Mouse (Mus musculus) hindbrain, postnatal 0 days (tissue): Measurements from ENCODE around the gene Slc38a7. TPM values are rescaled to one million over a fixed set of nuclear protein-coding genes. Genes with fewer than 3 reads are reported as not detected.

Source experiments
- ATAC-seq: fragments of 200-750 bp; cut with Nextera tagmentation; 2 replicates; pipeline ENCODE4 v1.8.0; 2017; ENCODE audit warnings: mild to moderate bottlenecking, moderate TSS enrichment, moderate library complexity
- DNase-seq: peaks from one replicate; pipeline ENCODE4 v3.0.0-alpha.2; 2015; ENCODE audit warnings: low spot score
- H3K27ac ChIP-seq: fragments of 300-500 bp; sonication (generic); 2 replicates; pipeline ENCODE4 v1.5.1; 2014; ENCODE audit warnings: mild to moderate bottlenecking
- H3K27me3 ChIP-seq: fragments of 300-500 bp; sonication (generic); 2 replicates; pipeline ENCODE4 v1.6.1; 2014; ENCODE audit warnings: low read length, mixed read lengths; ENCODE audit not compliant: insufficient read depth
- H3K36me3 ChIP-seq: fragments of 300-500 bp; sonication (generic); 2 replicates; pipeline ENCODE4 v1.6.1; 2014; ENCODE audit warnings: low read length, mixed read lengths; ENCODE audit not compliant: insufficient read depth
- H3K4me1 ChIP-seq: fragments of 300-500 bp; sonication (generic); 2 replicates; pipeline ENCODE4 v1.6.1; 2014; ENCODE audit warnings: antibody characterized with exemption, low read length, mixed read lengths; ENCODE audit not compliant: insufficient read depth
- H3K4me2 ChIP-seq: fragments of 300-500 bp; sonication (generic); 2 replicates; pipeline ENCODE4 v1.6.1; 2014; ENCODE audit warnings: low read depth, mild to moderate bottlenecking, low read length, moderate library complexity, mixed read lengths
- H3K4me3 ChIP-seq: fragments of 300-500 bp; sonication (generic); 2 replicates; pipeline ENCODE4 v1.5.1; 2014; ENCODE audit warnings: low read length
- H3K9ac ChIP-seq: fragments of 300-500 bp; sonication (generic); replicated peaks from 2 replicates; pipeline ENCODE4 v1.6.1; 2014; ENCODE audit warnings: mild to moderate bottlenecking, low read length, moderate library complexity, mixed read lengths
- H3K9me3 ChIP-seq: fragments of 300-500 bp; sonication (generic); 2 replicates; pipeline ENCODE4 v1.6.1; 2016; ENCODE audit warnings: low read length, mixed read lengths
- CTCF ChIP-seq: IDR thresholded peaks from 2 replicates; pipeline ENCODE4 v1.5.1; 2016; ENCODE audit warnings: antibody characterized with exemption, control low read depth, low read depth
- WGBS: fragments of 180-500 bp; shearing (Covaris S2); extraction: QIAGEN DNeasy Blood & Tissue Kit; methylation state at CpG from one replicate; pipeline ENCODE4 v1.1.7; 2014; 5-methylcytosine and 5-hydroxymethylcytosine counted together
- polyA plus RNA-seq: library from polyadenylated mRNA; unstranded; fragments of >200 nt; fragmentation: Nextera tagmentation; extraction: Ambion mirVana; gene quantifications from 2 replicates; pipeline ENCODE4 v1.2.1, GENCODE M21; 2015
- total RNA-seq: library from RNA; depleted of rRNA; stranded (reverse); fragments of >200 nt; gene quantifications from 2 replicates; pipeline ENCODE4 v1.2.3, GENCODE M21; 2014

The Slc38a7 gene
- total and polyA plus RNA-seq, 2 experiments from 2014 or later, result 21.6 to 35.6 TPM

GRCm38 (mm10) chr8:95841436-95841835 lies 11.9 kb downstream of the Slc38a7 start:
- TF ChIP-seq CTCF, result no peak
- ATAC-seq, result no peak
- Histone ChIP-seq H3K36me3 (peaks cover 32% of the 10 kb centered on the region), H3K27ac (no peak overlapping the region), H3K4me3 (no peak overlapping the region), H3K4me2 (no peak overlapping the region), H3K27me3 (no peaks in the 10 kb centered on the region), H3K9me3 (no peaks in the 10 kb centered on the region), H3K4me1 (no peaks in the 10 kb centered on the region), H3K9ac (no peak overlapping the region)
- WGBS, result 88% methylated on average over 15 of the region's 15 CpGs
- no peak for DNase-seq

- WGBS, result 98% methylated on average over 4 of the region's 4 CpGs
- no peak overlapping the region for H3K4me3 ChIP-seq
- H3K9me3 ChIP-seq, result no peaks in the 10 kb centered on the region
- H3K4me1 ChIP-seq, result no peaks in the 10 kb centered on the region
- no peak for ATAC-seq
- no peak overlapping the region for H3K4me2 ChIP-seq
- H3K27ac ChIP-seq, result no peak overlapping the region
- DNase-seq, result no peak
- H3K36me3 ChIP-seq, result peaks cover 22% of the 10 kb centered on the region
- no peak overlapping the region for H3K9ac ChIP-seq
- TF ChIP-seq CTCF, result no peak
- no peaks in the 10 kb centered on the region for H3K27me3 ChIP-seq
These were observed 14.1 kb downstream of the Slc38a7 start for GRCm38 (mm10) chr8:95839289-95839688.

- peaks cover 16% of the 10 kb centered on the region; the same call in 1 of the 2 replicates for H3K36me3 ChIP-seq
- TF ChIP-seq CTCF, result no peak
- H3K4me2 ChIP-seq, result no peak overlapping the region
- no peaks in the 10 kb centered on the region for H3K27me3 ChIP-seq
- no peaks in the 10 kb centered on the region for H3K9me3 ChIP-seq
- H3K4me1 ChIP-seq, result peaks cover 4% of the 10 kb centered on the region; the same call in 1 of the 2 replicates
- whole genome bisulfite sequencing, result 90% methylated on average over 10 of the region's 10 CpGs
- ATAC-seq (no peak), DNase-seq (no peak)
- no peak overlapping the region for H3K9ac ChIP-seq
- H3K27ac ChIP-seq, result no peak overlapping the region
- H3K4me3 ChIP-seq, result no peak overlapping the region
These were observed 16.1 kb downstream of the Slc38a7 start for GRCm38 (mm10) chr8:95837266-95837665.

GRCm38 (mm10) chr8:95835891-95836290 lies 17.4 kb downstream of the Slc38a7 start:
- ATAC-seq (no peak), DNase-seq (no peak)
- no peak overlapping the region for H3K4me2 ChIP-seq
- no peak overlapping the region for H3K4me3 ChIP-seq
- peaks cover 6% of the 10 kb centered on the region; the same call in 1 of the 2 replicates for H3K36me3 ChIP-seq
- H3K4me1 ChIP-seq, result peaks cover 4% of the 10 kb centered on the region; the same call in 1 of the 2 replicates
- WGBS, result 70% methylated on average over 4 of the region's 4 CpGs
- no peak overlapping the region for H3K9ac ChIP-seq
- H3K27me3 ChIP-seq, result no peaks in the 10 kb centered on the region
- no peaks in the 10 kb centered on the region for H3K9me3 ChIP-seq
- no peak for TF ChIP-seq CTCF
- no peak overlapping the region for H3K27ac ChIP-seq

- ATAC-seq (peak; percentile 53), DNase-seq (no peak)
- Histone ChIP-seq H3K9me3 (no peaks in the 10 kb centered on the region), H3K27me3 (no peaks in the 10 kb centered on the region), H3K4me2 (peak overlapping the region; percentile 54), H3K4me3 (peak overlapping the region; percentile 26), H3K27ac (no peak overlapping the region), H3K36me3 (peaks cover 6% of the 10 kb centered on the region; the same call in 1 of the 2 replicates), H3K9ac (peak overlapping the region; percentile 24; the same call in 1 of the 2 replicates), H3K4me1 (peaks cover 4% of the 10 kb centered on the region; the same call in 1 of the 2 replicates)
- no peak for TF ChIP-seq CTCF
- 2% methylated on average over 16 of the region's 16 CpGs for WGBS
These were observed 19.8 kb downstream of the Slc38a7 start for GRCm38 (mm10) chr8:95833435-95833984.

- DNase-seq, result peak; percentile 89
- Histone ChIP-seq H3K36me3 (peaks cover 6% of the 10 kb centered on the region; the same call in 1 of the 2 replicates), H3K27me3 (no peaks in the 10 kb centered on the region), H3K4me1 (peaks cover 4% of the 10 kb centered on the region; the same call in 1 of the 2 replicates), H3K27ac (no peak overlapping the region), H3K4me3 (peak overlapping the region; percentile 26), H3K9me3 (no peaks in the 10 kb centered on the region), H3K4me2 (peak overlapping the region; percentile 54), H3K9ac (peak overlapping the region; percentile 24; the same call in 1 of the 2 replicates)
- peak; percentile 74 for ATAC-seq
- WGBS, result 16% methylated on average over 16 of the region's 16 CpGs
- peak; percentile 95 for TF ChIP-seq CTCF
These were observed 20.5 kb downstream of the Slc38a7 start for GRCm38 (mm10) chr8:95832603-95833434.
